Mouse (Mus musculus): ENCODE data around the gene Atrx. TPM values are rescaled to one million over a fixed set of nuclear protein-coding genes. Genes with fewer than 3 reads are reported as not detected.

Gene Atrx
- polyA plus RNA-seq (2017; shearing (Covaris generic)): 290 TPM

DNA sequence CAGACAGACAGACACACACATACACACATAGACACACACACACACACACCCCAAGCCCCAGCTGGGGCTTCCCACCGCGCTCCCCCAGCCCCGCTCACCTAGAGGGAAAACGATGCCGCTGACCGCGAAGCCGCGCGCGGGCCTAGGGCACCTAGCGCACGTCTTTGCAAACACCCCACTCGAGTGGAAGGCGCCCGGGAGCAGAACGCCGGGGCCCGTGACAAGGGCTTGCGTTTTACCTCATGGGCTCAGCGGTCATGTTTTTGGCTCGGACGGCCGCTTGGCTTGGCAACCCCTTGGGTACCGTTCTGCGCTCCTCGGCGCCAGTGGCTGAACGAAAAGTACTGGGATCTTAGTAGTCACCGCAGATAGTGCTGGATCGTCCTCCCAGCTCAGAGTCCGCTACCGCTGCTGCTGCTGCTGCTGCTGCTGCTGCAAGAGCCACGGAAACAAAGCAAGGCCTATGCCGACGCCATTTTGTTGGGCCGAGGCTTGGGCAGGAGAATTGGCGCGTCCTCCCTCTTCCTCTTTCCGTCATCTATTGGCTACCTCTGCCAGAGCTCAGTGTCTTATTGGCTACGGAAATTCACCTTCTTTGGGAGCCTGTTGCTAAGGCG lies at the start of gene Atrx:
TSS of gene Atrx (minus strand) at position 543 of the 617 bp plus-strand sequence.

DNA sequence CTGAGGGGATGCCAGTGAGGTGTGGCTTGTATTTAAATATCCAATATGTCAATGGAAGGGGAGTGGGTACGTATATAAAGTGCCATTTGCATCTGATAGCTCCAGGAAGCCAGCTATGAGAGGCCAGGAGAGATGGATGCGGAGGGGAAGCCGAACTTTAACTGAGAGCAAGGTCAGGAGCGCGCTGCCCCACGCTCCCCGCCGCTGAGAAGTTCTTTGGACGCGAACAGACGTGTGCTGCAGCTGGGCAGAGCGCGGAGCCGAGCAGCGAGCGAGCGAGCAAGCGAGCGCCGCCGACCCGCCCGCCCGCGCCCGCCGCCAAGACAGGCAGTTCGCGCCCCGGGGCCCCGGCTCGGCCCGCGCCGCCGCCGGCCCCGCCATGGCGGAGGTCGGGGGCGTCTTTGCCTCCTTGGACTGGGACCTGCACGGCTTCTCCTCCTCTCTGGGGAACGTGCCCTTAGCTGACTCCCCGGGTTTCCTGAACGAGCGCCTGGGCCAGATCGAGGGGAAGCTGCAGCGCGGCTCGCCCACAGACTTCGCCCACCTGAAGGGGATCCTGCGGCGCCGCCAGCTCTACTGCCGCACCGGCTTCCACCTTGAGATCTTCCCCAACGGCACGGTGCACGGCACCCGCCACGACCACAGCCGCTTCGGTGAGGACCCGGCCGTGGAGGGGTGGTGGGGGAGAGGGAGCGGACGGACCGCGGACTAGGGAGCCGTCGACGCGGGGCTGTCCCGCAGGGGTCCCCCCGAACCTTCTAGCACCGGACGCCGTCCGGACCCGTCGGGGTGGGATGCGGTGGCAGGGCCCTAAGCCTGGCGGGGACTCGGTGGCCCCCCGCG lies 164.8 kb downstream of the Atrx start, which contains the start of gene Fgf16:
TSS of gene Fgf16 (plus strand) at position 118 of the 843 bp plus-strand sequence.

Other genes with a start within 250 kb of the Atrx start
- gene Fgf16, start 165.1 kb downstream of the Atrx start, polyA plus RNA-seq (2017; shearing (Covaris generic)): 0.17 TPM
- gene Magt1, start 82.5 kb upstream of the Atrx start, polyA plus RNA-seq (2017; shearing (Covaris generic)): 41.5 TPM
- gene Cox7b, start 86.3 kb upstream of the Atrx start, polyA plus RNA-seq (2017; shearing (Covaris generic)): 254 TPM
- 15.8 TPM for gene Atp7a, start 97.9 kb upstream of the Atrx start, polyA plus RNA-seq (2017; shearing (Covaris generic))
- 0.23 TPM for gene Tlr13, start 213.8 kb upstream of the Atrx start, polyA plus RNA-seq (2017; shearing (Covaris generic))

Measured in inflammation-experienced regulatory T-cells, adult 16 weeks (primary cell).